Mouse (Mus musculus) heart, adult 2 months (tissue): ENCODE measurements around the gene Als2cl. TPM values are rescaled to one million over a fixed set of nuclear protein-coding genes. Genes with fewer than 3 reads are reported as not detected.

Source experiments
- DNase-seq, 2 experiments: peaks; one replicate each; pipeline ENCODE4 v3.0.0; 2021
- H3K27ac ChIP-seq: fragments of 200-600 bp; 2 replicates; pipeline ENCODE4 v1.8.1; 2022
- H3K27me3 ChIP-seq: fragments of 200-500 bp; 2 replicates; pipeline ENCODE4 v1.6.1; 2012; ENCODE audit warnings: mild to moderate bottlenecking, low read length, inconsistent platforms, mixed read lengths; ENCODE audit not compliant: control insufficient read depth, insufficient read depth
- H3K36me3 ChIP-seq: fragments of 200-500 bp; 2 replicates; pipeline ENCODE4 v1.6.1; 2012; ENCODE audit warnings: low read length, inconsistent platforms; ENCODE audit not compliant: control insufficient read depth, insufficient read depth
- H3K4me1 ChIP-seq: fragments of 200-500 bp; 2 replicates; pipeline ENCODE4 v1.6.1; 2011; ENCODE audit warnings: low read length; ENCODE audit not compliant: control insufficient read depth, insufficient read depth
- H3K4me3 ChIP-seq: fragments of 200-600 bp; 2 replicates; pipeline ENCODE4 v1.8.1; 2022
- H3K79me2 ChIP-seq: fragments of 200-500 bp; replicated peaks from 2 replicates; pipeline ENCODE4 v1.6.1; 2012; ENCODE audit warnings: mild to moderate bottlenecking, inconsistent platforms, low read length, moderate library complexity, mixed read lengths; ENCODE audit not compliant: control insufficient read depth, insufficient read depth
- H3K9ac ChIP-seq: fragments of 200-500 bp; 2 replicates; pipeline ENCODE4 v1.6.1; 2012; ENCODE audit warnings: low read depth, mild to moderate bottlenecking, control low read depth, inconsistent platforms, low read length, mixed read lengths
- CTCF ChIP-seq: fragments of 200-600 bp; IDR thresholded peaks from 2 replicates; pipeline ENCODE4 v1.8.1; 2022; ENCODE audit warnings: antibody characterized with exemption, mild to moderate bottlenecking, moderate library complexity
- EP300 ChIP-seq: fragments of 200-500 bp; IDR thresholded peaks from 2 replicates; pipeline ENCODE4 v1.6.1; 2011; ENCODE audit warnings: low read depth, low read length, control low read depth; ENCODE audit not compliant: insufficient read depth
- POLR2A ChIP-seq: fragments of 200-500 bp; IDR thresholded peaks from 2 replicates; pipeline ENCODE4 v1.6.1; 2011; ENCODE audit warnings: mild to moderate bottlenecking, low read depth, low read length, control low read depth; ENCODE audit not compliant: insufficient read depth
- WGBS: fragments of 180-500 bp; shearing (Covaris S2); methylation state at CpG from one replicate; pipeline ENCODE4 v1.1.7; 2018; 5-methylcytosine and 5-hydroxymethylcytosine counted together
- intact Hi-C: fragments of 180-260 bp; cut with DNase I; formaldehyde crosslinking; loops from one replicate; pipeline ENCODE4 v1.15.1; 2025
- polyA plus RNA-seq: library from polyadenylated mRNA; depleted of rRNA; stranded (reverse); fragments of >200 nt; gene quantifications from 2 replicates; pipeline ENCODE4 v1.2.3, GENCODE M21; 2012
- total RNA-seq, 2 experiments: library from RNA; stranded (reverse); gene quantifications; 2 replicates each; pipeline ENCODE4 v1.2.3; 2021

The Als2cl gene
- total and polyA plus RNA-seq, 3 experiments = 13.7 to 25.7 (median 14.2) TPM

GRCm38 (mm10) chr9:110933850-110934437 is 54.3 kb downstream of the Als2cl start:
- WGBS = 64% methylated on average over 12 of the region's 12 CpGs
- peak overlapping the region; percentile 33 for H3K27ac ChIP-seq
- intact Hi-C loops = no loop called here
- no peaks in the 10 kb centered on the region for H3K4me1 ChIP-seq
- no peaks in the 10 kb centered on the region for H3K27me3 ChIP-seq
- no peak overlapping the region for H3K4me3 ChIP-seq
- no peak for TF ChIP-seq EP300
- no peak for TF ChIP-seq CTCF
- TF ChIP-seq POLR2A = no peak
- H3K9ac ChIP-seq = no peak overlapping the region
- no peaks in the 10 kb centered on the region for H3K36me3 ChIP-seq
- no peaks in the 10 kb centered on the region for H3K79me2 ChIP-seq
- DNase-seq = peak in 1 of 2 experiments; percentile 44

GRCm38 (mm10) chr9:110935941-110936340 is 56.3 kb downstream of the Als2cl start:
- intact Hi-C loops = no loop called here
- peak in 1 of 2 experiments; percentile 26 for DNase-seq
- H3K36me3 ChIP-seq = no peaks in the 10 kb centered on the region
- no peak overlapping the region for H3K9ac ChIP-seq
- H3K27ac ChIP-seq = peak overlapping the region; percentile 43
- no peaks in the 10 kb centered on the region for H3K4me1 ChIP-seq
- no peak overlapping the region for H3K4me3 ChIP-seq
- 70% methylated on average over 7 of the region's 7 CpGs for WGBS
- no peaks in the 10 kb centered on the region for H3K79me2 ChIP-seq
- no peaks in the 10 kb centered on the region for H3K27me3 ChIP-seq
- TF ChIP-seq EP300 (no peak), POLR2A (no peak), CTCF (no peak)

GRCm38 (mm10) chr9:110937506-110938490 is 58.1 kb downstream of the Als2cl start:
- no peak overlapping the region for H3K4me3 ChIP-seq
- H3K4me1 ChIP-seq = no peaks in the 10 kb centered on the region
- DNase-seq = no peak
- intact Hi-C loops = no loop called here
- WGBS = 76% methylated on average over 12 of the region's 12 CpGs
- no peak for TF ChIP-seq EP300
- TF ChIP-seq CTCF = peak; percentile 37
- no peak for TF ChIP-seq POLR2A
- no peaks in the 10 kb centered on the region for H3K27me3 ChIP-seq
- no peak overlapping the region for H3K27ac ChIP-seq
- no peak overlapping the region for H3K9ac ChIP-seq
- H3K79me2 ChIP-seq = no peaks in the 10 kb centered on the region
- H3K36me3 ChIP-seq = no peaks in the 10 kb centered on the region

GRCm38 (mm10) chr9:110944265-110944664 is 64.6 kb downstream of the Als2cl start:
- Histone ChIP-seq H3K9ac (no peak overlapping the region), H3K4me1 (peaks cover 1% of the 10 kb centered on the region), H3K36me3 (no peaks in the 10 kb centered on the region), H3K27ac (no peak overlapping the region), H3K4me3 (no peak overlapping the region), H3K27me3 (no peaks in the 10 kb centered on the region), H3K79me2 (no peaks in the 10 kb centered on the region)
- 40% methylated on average over 13 of the region's 13 CpGs for WGBS
- TF ChIP-seq POLR2A (no peak), CTCF (peak; percentile 87)
- intact Hi-C loops = no loop called here
- no peak for DNase-seq

- Histone ChIP-seq H3K27ac (no peak overlapping the region), H3K27me3 (no peaks in the 10 kb centered on the region), H3K36me3 (no peaks in the 10 kb centered on the region), H3K4me3 (no peak overlapping the region), H3K9ac (no peak overlapping the region), H3K79me2 (no peaks in the 10 kb centered on the region), H3K4me1 (peaks cover 1% of the 10 kb centered on the region)
- TF ChIP-seq POLR2A = no peak
- TF ChIP-seq CTCF = no peak
- TF ChIP-seq EP300 = no peak
- 44% methylated on average over 18 of the region's 18 CpGs for WGBS
- intact Hi-C loops = no loop called here
- no peak for DNase-seq
Observed at GRCm38 (mm10) chr9:110945343-110945742, 65.7 kb downstream of the Als2cl start.

GRCm38 (mm10) chr9:110945926-110946325 is 66.3 kb downstream of the Als2cl start, which contains the start of gene Tdgf1:
Tdgf1 (minus strand) TSS chr9:110946158.
- H3K4me3 ChIP-seq = no peak within 1 kb of the TSS
- H3K9ac ChIP-seq = no peak within 1 kb of the TSS
- H3K27me3 ChIP-seq = no peaks in the 10 kb centered on the region
- WGBS = 51% methylated on average over 11 of the region's 11 CpGs
- no peak within 1 kb of the TSS for H3K27ac ChIP-seq
- no peaks in the 10 kb centered on the region for H3K36me3 ChIP-seq
- intact Hi-C loops = no loop called here
- no peaks in the 10 kb centered on the region for H3K79me2 ChIP-seq
- peaks cover 1% of the 10 kb centered on the region for H3K4me1 ChIP-seq
- no peak for TF ChIP-seq POLR2A
- DNase-seq = no peak
